8 mouse cellular contexts compared by ENCODE assay signal in genomic region chr9:109000726-109001125, GRCm38 (mm10). TPM values are rescaled to one million over a fixed set of nuclear protein-coding genes. Genes with fewer than 3 reads are reported as not detected.
DNase-seq lines count a peak whose midpoint lies in the region; ATAC-seq and TF ChIP-seq lines count a peak whose summit lies in the region.

No protein-coding gene starts in this region.

- TF ChIP-seq POLR2A in ES-Bruce4 (IDR thresholded peaks at IDR 0.05; ENCODE audit: insufficient read depth, low read length): no peak

- 8% methylated on average over 3 of the region's 3 CpGs for WGBS in forebrain, embryonic 14.5 days

- no peak overlapping the region for H3K9ac ChIP-seq in ES-Bruce4 (ENCODE audit: low read depth, poor library complexity, severe bottlenecking)
- no peak overlapping the region for H3K9ac ChIP-seq in forebrain, embryonic 14.5 days (ENCODE audit: low read length)

- H3K27me3 ChIP-seq in ES-Bruce4 (ENCODE audit: control insufficient read depth, insufficient read depth, low read length, poor library complexity, severe bottlenecking): no peaks in the 10 kb centered on the region
- H3K27me3 ChIP-seq in forebrain, embryonic 14.5 days (replicated peaks; ENCODE audit: control insufficient read depth, insufficient read depth, low read length): no peaks in the 10 kb centered on the region

- peak; percentile 34 for DNase-seq in 3134 (ENCODE audit: extremely low read depth, insufficient read length, low spot score)
- DNase-seq in cerebellum, adult 11 months: peak; percentile 56
- peak; percentile 71 for DNase-seq in forebrain, embryonic 14.5 days (ENCODE audit: low spot score)
- DNase-seq in hindlimb bud, embryonic 11.5 days (ENCODE audit: extremely low spot score, low read depth, low spot score): peak; percentile 39
- DNase-seq in liver: peak; percentile 66
- DNase-seq in naive thymus-derived CD4-positive, alpha-beta T cell, adult 2 months (ENCODE audit: low read depth): peak; percentile 89
- DNase-seq in testis, postnatal 10 days (ENCODE audit: low spot score): peak; percentile 71

- no peaks in the 10 kb centered on the region for H3K36me3 ChIP-seq in ES-Bruce4 (ENCODE audit: control insufficient read depth, insufficient read depth, low read length, poor library complexity, severe bottlenecking)
- H3K36me3 ChIP-seq in forebrain, embryonic 14.5 days (ENCODE audit: control insufficient read depth, insufficient read depth, low read length): 0 out of 2 replicates have a peak, but pooled peaks cover 3% of the 10 kb centered on the region

- no peak overlapping the region for H3K4me2 ChIP-seq in forebrain, embryonic 14.5 days (ENCODE audit: low read length)

- H3K4me3 ChIP-seq in ES-Bruce4 (ENCODE audit: low read depth, low read length): no peak overlapping the region
- H3K4me3 ChIP-seq in forebrain, embryonic 14.5 days (ENCODE audit: low read depth, low read length): no peak overlapping the region

- H3K9me3 ChIP-seq in ES-Bruce4 (replicated peaks; ENCODE audit: control insufficient read depth, insufficient read depth, low read length, poor library complexity, severe bottlenecking): no peaks in the 10 kb centered on the region
- H3K9me3 ChIP-seq in forebrain, embryonic 14.5 days (replicated peaks; ENCODE audit: control insufficient read depth, low read length): no peaks in the 10 kb centered on the region

- peak; percentile 52; the same call in 1 of the 2 replicates for ATAC-seq in forebrain, embryonic 14.5 days

- TF ChIP-seq EP300 in ES-Bruce4 (IDR thresholded peaks at IDR 0.05; ENCODE audit: insufficient read depth, low read depth, low read length): no peak

- no peaks in the 10 kb centered on the region for H3K4me1 ChIP-seq in ES-Bruce4 (ENCODE audit: control insufficient read depth, insufficient read depth, low read length)
- H3K4me1 ChIP-seq in forebrain, embryonic 14.5 days (ENCODE audit: control insufficient read depth, insufficient read depth, low read length): no peaks in the 10 kb centered on the region

- peak; percentile 98 for TF ChIP-seq CTCF in ES-Bruce4 (IDR thresholded peaks at IDR 0.05; ENCODE audit: low read depth, low read length)

- H3K27ac ChIP-seq in ES-Bruce4 (ENCODE audit: insufficient read depth, low read length): no peak overlapping the region
- no peak overlapping the region for H3K27ac ChIP-seq in forebrain, embryonic 14.5 days (ENCODE audit: low read depth, low read length)

RNA-seq across cellular contexts. Expression of gene Pfkfb4, which starts 9.1 kb away (rescaled TPM):
- polyA plus RNA-seq in ES-Bruce4 (2011; ENCODE audit: insufficient read depth, insufficient read length, low read depth, missing spikeins): 3.9 and 4.4 TPM in 2 replicates
- polyA plus RNA-seq in forebrain, embryonic 14.5 days (2014; fragmentation: Nextera tagmentation; extraction: Ambion mirVana): 16.0 and 20.8 TPM in 2 replicates

RNA-seq across cellular contexts. Expression of gene Ucn2, which starts 14.9 kb away (rescaled TPM):
- polyA plus RNA-seq in ES-Bruce4 (2011; ENCODE audit: insufficient read depth, insufficient read length, low read depth, missing spikeins): not detected in 2 replicates
- 0.15 and 0.25 TPM in 2 replicates for polyA plus RNA-seq in forebrain, embryonic 14.5 days (2014; fragmentation: Nextera tagmentation; extraction: Ambion mirVana)

RNA-seq across cellular contexts. Expression of gene Shisa5, which starts 37.6 kb away (rescaled TPM):
- 48.3 and 53.5 TPM in 2 replicates for polyA plus RNA-seq in ES-Bruce4 (2011; ENCODE audit: insufficient read depth, insufficient read length, low read depth, missing spikeins)
- polyA plus RNA-seq in forebrain, embryonic 14.5 days (2014; fragmentation: Nextera tagmentation; extraction: Ambion mirVana): 40.8 and 48.9 TPM in 2 replicates

RNA-seq across cellular contexts. Expression of gene Col7a1, which starts 47.3 kb away (rescaled TPM):
- polyA plus RNA-seq in ES-Bruce4 (2011; ENCODE audit: insufficient read depth, insufficient read length, low read depth, missing spikeins): 4.8 and 6.5 TPM in 2 replicates
- 1.1 and 1.2 TPM in 2 replicates for polyA plus RNA-seq in forebrain, embryonic 14.5 days (2014; fragmentation: Nextera tagmentation; extraction: Ambion mirVana)

RNA-seq across cellular contexts. Expression of gene Trex1, which starts 58.8 kb away (rescaled TPM):
- polyA plus RNA-seq in ES-Bruce4 (2011; ENCODE audit: insufficient read depth, insufficient read length, low read depth, missing spikeins): 2.4 TPM in 1 of 2 replicates, not detected in the other
- 11.1 and 11.9 TPM in 2 replicates for polyA plus RNA-seq in forebrain, embryonic 14.5 days (2014; fragmentation: Nextera tagmentation; extraction: Ambion mirVana)

Comparison
In these comparisons a context has a peak if more than half of its experiments do, and no peak if none do; other contexts are left out.
1. DNase-seq: peak in every context shown above with its lines; median percentile 89 in naive thymus-derived CD4-positive, alpha-beta T cell, adult 2 months; 71 in forebrain, embryonic 14.5 days; 71 in testis, postnatal 10 days; 66 in liver; 56 in cerebellum, adult 11 months; 39 in hindlimb bud, embryonic 11.5 days; 34 in 3134.